In genomic region chr6:30600995-30601394, GRCm38 (mm10) we compare ENCODE assay signal across 25 mouse cellular contexts. TPM values are rescaled to one million over a fixed set of nuclear protein-coding genes. Genes with fewer than 3 reads are reported as not detected.
DNase-seq lines count a peak whose midpoint lies in the region; ATAC-seq lines count a peak whose summit lies in the region.
"Had no signal": no experiment of that assay in that cellular context is flagged by ENCODE, and none has a peak within 500 bp of the region (broad histone marks: within the 10 kb centered on the region; RNA-seq: fewer than 3 reads in every experiment).

No protein-coding gene starts in this region.

- 72% methylated on average over 1 of the region's 1 CpGs for WGBS in forebrain, embryonic 11.5 days
- WGBS in forebrain, embryonic 12.5 days: 48% methylated on average over 1 of the region's 1 CpGs
- 92% methylated on average over 1 of the region's 1 CpGs for WGBS in kidney, embryonic 15.5 days

- H3K27me3 ChIP-seq in forebrain, embryonic 11.5 days (ENCODE audit: control insufficient read depth, insufficient read depth, low read length): no peaks in the 10 kb centered on the region
- no peaks in the 10 kb centered on the region for H3K27me3 ChIP-seq in forebrain, embryonic 12.5 days
- H3K27me3 ChIP-seq in kidney, embryonic 15.5 days: no peaks in the 10 kb centered on the region
- H3K27me3 ChIP-seq: embryonic facial prominence, embryonic 12.5 days had no signal

- no peaks in the 10 kb centered on the region for H3K4me1 ChIP-seq in forebrain, embryonic 11.5 days (replicated peaks; ENCODE audit: control insufficient read depth, insufficient read depth, low read length)
- H3K4me1 ChIP-seq in forebrain, embryonic 12.5 days: 0 out of 2 replicates have a peak, but pooled peaks cover 2% of the 10 kb centered on the region
- peaks cover 51% of the 10 kb centered on the region for H3K4me1 ChIP-seq in kidney, embryonic 15.5 days

- no peak overlapping the region for H3K4me2 ChIP-seq in forebrain, embryonic 11.5 days (ENCODE audit: low read depth, low read length, severe bottlenecking)
- no peak overlapping the region for H3K4me2 ChIP-seq in forebrain, embryonic 12.5 days
- H3K4me2 ChIP-seq in kidney, embryonic 15.5 days: no peak overlapping the region
- H3K4me2 ChIP-seq: embryonic facial prominence, embryonic 12.5 days had no signal

- H3K9me3 ChIP-seq in forebrain, embryonic 11.5 days (ENCODE audit: control insufficient read depth, low read length): no peaks in the 10 kb centered on the region
- H3K9me3 ChIP-seq in forebrain, embryonic 12.5 days: no peaks in the 10 kb centered on the region
- H3K9me3 ChIP-seq in kidney, embryonic 15.5 days (replicated peaks): no peaks in the 10 kb centered on the region
- H3K9me3 ChIP-seq: embryonic facial prominence, embryonic 10.5 days; embryonic facial prominence, embryonic 12.5 days; G1E had no signal

- DNase-seq in forebrain, embryonic 11.5 days (ENCODE audit: low spot score): peak; percentile 9
- no peak for DNase-seq in kidney, postnatal 25 days
- DNase-seq in ES-CJ7 (ENCODE audit: low read depth, low spot score) (peak; percentile 57), R1 (ENCODE audit: low read depth, low spot score) (peak; percentile 27)
- no peak for DNase-seq in spleen, adult 18-20 months
- no peak for DNase-seq in layer of hippocampus, adult 9-10 months (ENCODE audit: low spot score)
- DNase-seq: adrenal gland, adult 8-10 months; adrenal gland, postnatal 14 days; adrenal gland, postnatal 36 days; cerebellum, adult 11-12 months; cerebellum, adult 2 months; cerebellum, adult 9-10 months; cerebellum, postnatal 10 days; cerebellum, postnatal 25 days; forebrain, postnatal 0 days had no signal

- H3K9ac ChIP-seq in forebrain, embryonic 11.5 days (ENCODE audit: low read length): no peak overlapping the region
- no peak overlapping the region for H3K9ac ChIP-seq in forebrain, embryonic 12.5 days
- H3K9ac ChIP-seq in kidney, embryonic 15.5 days: no peak overlapping the region
- H3K9ac ChIP-seq: embryonic facial prominence, embryonic 12.5 days; forebrain, postnatal 0 days had no signal

- H3K36me3 ChIP-seq in forebrain, embryonic 11.5 days (ENCODE audit: control insufficient read depth, insufficient read depth, low read length): no peaks in the 10 kb centered on the region
- H3K36me3 ChIP-seq in forebrain, embryonic 12.5 days (replicated peaks): no peaks in the 10 kb centered on the region
- no peaks in the 10 kb centered on the region for H3K36me3 ChIP-seq in kidney, embryonic 15.5 days
- H3K36me3 ChIP-seq: embryonic facial prominence, embryonic 10.5 days; embryonic facial prominence, embryonic 12.5 days; G1E had no signal

- H3K27ac ChIP-seq in forebrain, embryonic 11.5 days (ENCODE audit: low read depth, low read length): no peak overlapping the region
- no peak overlapping the region for H3K27ac ChIP-seq in forebrain, embryonic 12.5 days
- H3K27ac ChIP-seq in kidney, embryonic 15.5 days: peak overlapping the region; percentile 82; the same call in 1 of the 2 replicates
- H3K27ac ChIP-seq: embryonic facial prominence, embryonic 12.5 days had no signal

- H3K4me3 ChIP-seq in forebrain, embryonic 11.5 days (ENCODE audit: low read depth, low read length): no peak overlapping the region
- no peak overlapping the region for H3K4me3 ChIP-seq in forebrain, embryonic 12.5 days (replicated peaks)
- H3K4me3 ChIP-seq in kidney, embryonic 15.5 days (replicated peaks): no peak overlapping the region
- H3K4me3 ChIP-seq: embryonic facial prominence, embryonic 10.5 days; embryonic facial prominence, embryonic 12.5 days had no signal

- ATAC-seq in forebrain, embryonic 11.5 days (replicated peaks; ENCODE audit: low FRiP score): no peak
- no peak for ATAC-seq in forebrain, embryonic 12.5 days (ENCODE audit: low FRiP score)
- ATAC-seq in kidney, embryonic 15.5 days (replicated peaks; ENCODE audit: low FRiP score): no peak
- ATAC-seq: activated CD4-positive, CD25-positive, alpha-beta regulatory T cell, adult 4 months; forebrain, embryonic 14.5 days; forebrain, postnatal 0 days; Patski had no signal

RNA-seq across cellular contexts. Expression of gene Cpa5, which starts 9.8 kb away (rescaled TPM):
- polyA plus RNA-seq in forebrain, embryonic 11.5 days (2014; fragmentation: Nextera tagmentation; extraction: Ambion mirVana): 0.15 and 0.72 TPM in 2 replicates
- polyA plus RNA-seq in forebrain, embryonic 12.5 days (2016; fragmentation: Nextera tagmentation; extraction: Ambion mirVana): 0.21 and 0.24 TPM in 2 replicates
- polyA plus RNA-seq in kidney, embryonic 15.5 days (2015; fragmentation: Nextera tagmentation; extraction: Ambion mirVana): 0.40 and 0.66 TPM in 2 replicates
- polyA plus RNA-seq: activated CD4-positive, CD25-positive, alpha-beta regulatory T cell, adult 4 months; C2C12; cerebellum, adult 2 months; forebrain, postnatal 0 days; G1E had no signal

RNA-seq across cellular contexts. Expression of gene Cpa4, which starts 32.8 kb away (rescaled TPM):
- polyA plus RNA-seq in forebrain, embryonic 11.5 days (2014; fragmentation: Nextera tagmentation; extraction: Ambion mirVana): 5.4 and 5.6 TPM in 2 replicates
- polyA plus RNA-seq in forebrain, embryonic 12.5 days (2016; fragmentation: Nextera tagmentation; extraction: Ambion mirVana): 4.7 and 5.2 TPM in 2 replicates
- 0.18 and 0.37 TPM in 2 replicates for polyA plus RNA-seq in kidney, embryonic 15.5 days (2015; fragmentation: Nextera tagmentation; extraction: Ambion mirVana)
- polyA plus RNA-seq: C2C12, G1E, Patski had no signal

RNA-seq across cellular contexts. Expression of gene Cpa1, which starts 38.0 kb away (rescaled TPM):
- 0.16 TPM in 1 of 2 replicates, not detected in the other for polyA plus RNA-seq in forebrain, embryonic 11.5 days (2014; fragmentation: Nextera tagmentation; extraction: Ambion mirVana)
- 0.24 TPM in 1 of 2 replicates, not detected in the other for polyA plus RNA-seq in forebrain, embryonic 12.5 days (2016; fragmentation: Nextera tagmentation; extraction: Ambion mirVana)
- polyA plus RNA-seq in kidney, embryonic 15.5 days (2015; fragmentation: Nextera tagmentation; extraction: Ambion mirVana): 1.8 and 3.0 TPM in 2 replicates
- polyA plus RNA-seq: activated CD4-positive, CD25-positive, alpha-beta regulatory T cell, adult 4 months; C2C12; cerebellum, adult 2 months; cortical plate, adult 2 months; G1E; Patski had no signal

RNA-seq across cellular contexts. Expression of gene Cpa2, which starts 59.6 kb away (rescaled TPM):
- polyA plus RNA-seq in forebrain, embryonic 11.5 days (2014; fragmentation: Nextera tagmentation; extraction: Ambion mirVana): 4.0 TPM in 2 replicates
- polyA plus RNA-seq in forebrain, embryonic 12.5 days (2016; fragmentation: Nextera tagmentation; extraction: Ambion mirVana): 4.6 and 7.0 TPM in 2 replicates
- polyA plus RNA-seq in kidney, embryonic 15.5 days (2015; fragmentation: Nextera tagmentation; extraction: Ambion mirVana): 20.2 and 21.5 TPM in 2 replicates
- polyA plus RNA-seq: C2C12, G1E, Patski had no signal

Comparison
In these comparisons a context has a peak if more than half of its experiments do, and no peak if none do; other contexts are left out.
1. DNase-seq: peak in forebrain, embryonic 11.5 days (single experiment), ES-CJ7 (single experiment) and R1 (single experiment); none in kidney, postnatal 25 days (0 of 2), spleen, adult 18-20 months (0 of 2) and layer of hippocampus, adult 9-10 months (single experiment).